Mouse (Mus musculus) myocyte (in vitro differentiated cells): ENCODE data around the gene Usp24. TPM values are rescaled to one million over a fixed set of nuclear protein-coding genes. Genes with fewer than 3 reads are reported as not detected.

Experiments used
- H3K27me3 ChIP-seq: one replicate; pipeline ENCODE4 v1.6.1; 2011; ENCODE audit not compliant: control insufficient read depth, insufficient read depth, insufficient read length
- H3K36me3 ChIP-seq: one replicate; pipeline ENCODE4 v1.6.1; 2011; ENCODE audit not compliant: control insufficient read depth, insufficient read depth
- H3K4me2 ChIP-seq: one replicate; pipeline ENCODE4 v1.6.1; 2011; ENCODE audit warnings: low read depth, control low read depth
- H3K4me3 ChIP-seq: one replicate; pipeline ENCODE4 v1.5.1; 2011; ENCODE audit warnings: mild to moderate bottlenecking, control low read depth, moderate library complexity
- H3K79me2 ChIP-seq: one replicate; pipeline ENCODE4 v1.6.1; 2011; ENCODE audit not compliant: control insufficient read depth, insufficient read depth
- H3ac ChIP-seq: one replicate; pipeline ENCODE4 v1.6.1; 2011; ENCODE audit not compliant: control insufficient read depth, insufficient read length
- CEBPB ChIP-seq: IDR thresholded peaks from 2 replicates; pipeline ENCODE4 v1.6.1; 2011; ENCODE audit warnings: mild to moderate bottlenecking, moderate library complexity; ENCODE audit not compliant: poor library complexity, insufficient read depth, severe bottlenecking
- E2F4 ChIP-seq: IDR thresholded peaks from one replicate; pipeline ENCODE4 v1.6.1; 2011; ENCODE audit warnings: mild to moderate bottlenecking, control low read depth, moderate library complexity; ENCODE audit not compliant: insufficient read depth
- MAX ChIP-seq: IDR thresholded peaks from one replicate; pipeline ENCODE4 v1.6.1; 2011; ENCODE audit warnings: low read depth, mild to moderate bottlenecking, control low read depth
- MYOD1 ChIP-seq, 3 experiments: IDR thresholded peaks; one replicate each; pipeline ENCODE4 v1.6.1; 2011; ENCODE audit warnings: control low read depth in 2 of 3, low read depth in 2 of 3, mild to moderate bottlenecking in 2 of 3, moderate library complexity in 1 of 3; ENCODE audit not compliant: insufficient read length in 2 of 3, control insufficient read depth in 1 of 3
- MYOG ChIP-seq, 3 experiments: IDR thresholded peaks; one replicate each; pipeline ENCODE4 v1.6.1; 2011; ENCODE audit warnings: control low read depth in 2 of 3, low read depth in 2 of 3, mild to moderate bottlenecking in 2 of 3; ENCODE audit not compliant: insufficient read length in 2 of 3, control insufficient read depth in 1 of 3, insufficient read depth in 1 of 3
- POLR2A ChIP-seq: IDR thresholded peaks from one replicate; pipeline ENCODE4 v1.6.1; 2011; ENCODE audit warnings: low read depth, mild to moderate bottlenecking, control low read depth, moderate library complexity; ENCODE audit not compliant: insufficient read length
- POLR2AphosphoS2 ChIP-seq: IDR thresholded peaks from one replicate; pipeline ENCODE4 v1.6.1; 2011; ENCODE audit warnings: low read depth, control low read depth; ENCODE audit not compliant: insufficient read length
- REST ChIP-seq: IDR thresholded peaks from one replicate; pipeline ENCODE4 v1.6.1; 2011; ENCODE audit warnings: mild to moderate bottlenecking, control low read depth, moderate library complexity; ENCODE audit not compliant: insufficient read depth, insufficient read length
- SRF ChIP-seq: IDR thresholded peaks from one replicate; pipeline ENCODE4 v1.6.1; 2011; ENCODE audit warnings: low read depth; ENCODE audit not compliant: control insufficient read depth, insufficient read length
- TCF12 ChIP-seq: IDR thresholded peaks from one replicate; pipeline ENCODE4 v1.6.1; 2011; ENCODE audit warnings: mild to moderate bottlenecking, control low read depth; ENCODE audit not compliant: poor library complexity, insufficient read depth, severe bottlenecking
- TCF3 ChIP-seq: IDR thresholded peaks from one replicate; pipeline ENCODE4 v1.6.1; 2011; ENCODE audit warnings: low read depth, control low read depth; ENCODE audit not compliant: insufficient read length
- USF1 ChIP-seq: IDR thresholded peaks from one replicate; pipeline ENCODE4 v1.6.1; 2011; ENCODE audit warnings: low read depth, mild to moderate bottlenecking, control low read depth, moderate library complexity
- polyA plus RNA-seq: library from polyadenylated mRNA; unstranded; fragments of >200 nt; fragmentation: generic; extraction: Trizol; gene quantifications from one replicate; pipeline ENCODE4 v1.2.1, GENCODE M21; 2012; ENCODE audit warnings: missing spikeins

Gene Usp24
- polyA plus RNA-seq, 1 experiment, result 5.3 TPM

GRCm38 (mm10) chr4:106317179-106318055 lies 1.4 kb downstream of the Usp24 start:
- no peaks in the 10 kb centered on the region for H3K36me3 ChIP-seq
- H3K79me2 ChIP-seq, result peaks cover 67% of the 10 kb centered on the region
- no peaks in the 10 kb centered on the region for H3K27me3 ChIP-seq
- TF ChIP-seq POLR2A (no peak), REST (no peak), USF1 (no peak), MYOD1 (IDR thresholded peaks at IDR 0.05; ENCODE audit: control insufficient read depth in 1 of 3, insufficient read length in 2 of 3, low read depth in 2 of 3) (no peak), TCF12 (no peak), POLR2AphosphoS2 (no peak), MAX (no peak), TCF3 (no peak), E2F4 (no peak), CEBPB (no peak), SRF (no peak), MYOG (IDR thresholded peaks at IDR 0.05; ENCODE audit: control insufficient read depth in 1 of 3, insufficient read depth in 1 of 3, insufficient read length in 2 of 3, low read depth in 2 of 3) (no peak)
- peak overlapping the region; percentile 94 for H3K4me3 ChIP-seq
- peak overlapping the region; percentile 98 for H3ac ChIP-seq
- peak overlapping the region; percentile 83 for H3K4me2 ChIP-seq

GRCm38 (mm10) chr4:106318208-106318607 lies 2.2 kb downstream of the Usp24 start:
- TF ChIP-seq TCF12 (no peak), SRF (no peak), TCF3 (no peak), CEBPB (no peak), REST (no peak), USF1 (no peak), E2F4 (no peak), POLR2AphosphoS2 (no peak), POLR2A (no peak), MAX (no peak), MYOG (IDR thresholded peaks at IDR 0.05; ENCODE audit: control insufficient read depth in 1 of 3, insufficient read depth in 1 of 3, insufficient read length in 2 of 3, low read depth in 2 of 3) (no peak), MYOD1 (IDR thresholded peaks at IDR 0.05; ENCODE audit: control insufficient read depth in 1 of 3, insufficient read length in 2 of 3, low read depth in 2 of 3) (no peak)
- Histone ChIP-seq H3K36me3 (no peaks in the 10 kb centered on the region), H3K4me2 (peak overlapping the region; percentile 83), H3K4me3 (peak overlapping the region; percentile 94), H3K27me3 (no peaks in the 10 kb centered on the region), H3ac (no peak overlapping the region), H3K79me2 (peaks cover 74% of the 10 kb centered on the region)

GRCm38 (mm10) chr4:106318976-106319375 lies 3.0 kb downstream of the Usp24 start:
- peaks cover 82% of the 10 kb centered on the region for H3K79me2 ChIP-seq
- no peak overlapping the region for H3K4me3 ChIP-seq
- no peak overlapping the region for H3K4me2 ChIP-seq
- H3K36me3 ChIP-seq, result no peaks in the 10 kb centered on the region
- TF ChIP-seq POLR2AphosphoS2 (no peak), MYOG (IDR thresholded peaks at IDR 0.05; ENCODE audit: control insufficient read depth in 1 of 3, insufficient read depth in 1 of 3, insufficient read length in 2 of 3, low read depth in 2 of 3) (no peak), TCF3 (no peak), USF1 (no peak), CEBPB (no peak), MYOD1 (IDR thresholded peaks at IDR 0.05; ENCODE audit: control insufficient read depth in 1 of 3, insufficient read length in 2 of 3, low read depth in 2 of 3) (no peak), REST (no peak), POLR2A (no peak)
- H3K27me3 ChIP-seq, result no peaks in the 10 kb centered on the region
- no peak overlapping the region for H3ac ChIP-seq

GRCm38 (mm10) chr4:106322846-106323245 lies 6.8 kb downstream of the Usp24 start:
- Histone ChIP-seq H3K4me2 (no peak overlapping the region), H3K27me3 (no peaks in the 10 kb centered on the region), H3K4me3 (no peak overlapping the region), H3K36me3 (no peaks in the 10 kb centered on the region), H3ac (no peak overlapping the region), H3K79me2 (peaks cover 99% of the 10 kb centered on the region)
- TF ChIP-seq POLR2AphosphoS2 (no peak), E2F4 (no peak), MYOD1 (IDR thresholded peaks at IDR 0.05; ENCODE audit: control insufficient read depth in 1 of 3, insufficient read length in 2 of 3, low read depth in 2 of 3) (no peak), TCF3 (no peak), POLR2A (no peak)

GRCm38 (mm10) chr4:106323318-106323717 lies 7.3 kb downstream of the Usp24 start:
- H3K4me2 ChIP-seq, result no peak overlapping the region
- H3ac ChIP-seq, result no peak overlapping the region
- no peak for TF ChIP-seq POLR2A
- no peak for TF ChIP-seq TCF12
- no peak for TF ChIP-seq E2F4
- TF ChIP-seq MYOG (IDR thresholded peaks at IDR 0.05; ENCODE audit: control insufficient read depth in 1 of 3, insufficient read depth in 1 of 3, insufficient read length in 2 of 3, low read depth in 2 of 3), result no peak
- no peak for TF ChIP-seq MAX
- no peak for TF ChIP-seq TCF3
- no peak for TF ChIP-seq USF1
- TF ChIP-seq MYOD1 (IDR thresholded peaks at IDR 0.05; ENCODE audit: control insufficient read depth in 1 of 3, insufficient read length in 2 of 3, low read depth in 2 of 3), result no peak
- no peak for TF ChIP-seq REST
- H3K4me3 ChIP-seq, result no peak overlapping the region
- H3K79me2 ChIP-seq, result peaks cover 94% of the 10 kb centered on the region
- H3K36me3 ChIP-seq, result no peaks in the 10 kb centered on the region
- no peaks in the 10 kb centered on the region for H3K27me3 ChIP-seq
